Comparison of ENCODE assay signal across 13 mouse cellular contexts in genomic region chr17:81676203-81676602, GRCm38 (mm10).
DNase-seq lines count a peak whose midpoint lies in the region; ATAC-seq and TF ChIP-seq lines count a peak whose summit lies in the region.
"Had no signal": no experiment of that assay in that cellular context is flagged by ENCODE, and none has a peak within 500 bp of the region (broad histone marks: within the 10 kb centered on the region; RNA-seq: fewer than 3 reads in every experiment).

No protein-coding gene starts in this region.

- no peak for TF ChIP-seq EP300 in heart, adult 2 months (IDR thresholded peaks at IDR 0.05; ENCODE audit: insufficient read depth, low read depth, low read length)

- H3K27ac ChIP-seq in heart, adult 2 months = peak overlapping the region; percentile 37
- no peak overlapping the region for H3K27ac ChIP-seq in neural tube, embryonic 15.5 days (replicated peaks)
- H3K27ac ChIP-seq: hindbrain, embryonic 15.5 days; liver, embryonic 12.5 days had no signal

- H3K4me3 ChIP-seq in heart, adult 2 months = no peak overlapping the region
- H3K4me3 ChIP-seq in neural tube, embryonic 15.5 days (replicated peaks) = no peak overlapping the region
- H3K4me3 ChIP-seq: hindbrain, embryonic 15.5 days; liver, embryonic 12.5 days had no signal

- no peaks in the 10 kb centered on the region for H3K9me3 ChIP-seq in neural tube, embryonic 15.5 days (replicated peaks)
- H3K9me3 ChIP-seq: hindbrain, embryonic 15.5 days; liver, embryonic 12.5 days had no signal

- intact Hi-C loops in heart, adult 2 months (cut with DNase I) = no loop called here
- intact Hi-C loops in heart, postnatal 10 days (cut with DNase I) = no loop called here

- peaks cover 21% of the 10 kb centered on the region for H3K36me3 ChIP-seq in heart, adult 2 months (ENCODE audit: control insufficient read depth, insufficient read depth, low read length)
- H3K36me3 ChIP-seq in neural tube, embryonic 15.5 days = no peaks in the 10 kb centered on the region
- H3K36me3 ChIP-seq: hindbrain, embryonic 15.5 days; liver, embryonic 12.5 days had no signal

- H3K27me3 ChIP-seq in heart, adult 2 months (ENCODE audit: control insufficient read depth, insufficient read depth, low read length) = no peaks in the 10 kb centered on the region
- H3K27me3 ChIP-seq in neural tube, embryonic 15.5 days (replicated peaks) = peaks cover 9% of the 10 kb centered on the region; the same call in 1 of the 2 replicates

- no peak overlapping the region for H3K9ac ChIP-seq in heart, adult 2 months (ENCODE audit: low read depth, low read length)
- H3K9ac ChIP-seq in neural tube, embryonic 15.5 days (replicated peaks) = no peak overlapping the region
- H3K9ac ChIP-seq: hindbrain, embryonic 15.5 days; liver, embryonic 12.5 days had no signal

- H3K4me1 ChIP-seq in heart, adult 2 months (ENCODE audit: control insufficient read depth, insufficient read depth, low read length) = no peaks in the 10 kb centered on the region; the same call in 1 of the 2 replicates
- H3K4me1 ChIP-seq in neural tube, embryonic 15.5 days = peaks cover 15% of the 10 kb centered on the region
- H3K4me1 ChIP-seq: liver, embryonic 12.5 days had no signal

- WGBS in heart, adult 2 months = 62% methylated on average over 3 of the region's 3 CpGs
- 66% methylated on average over 3 of the region's 3 CpGs for WGBS in neural tube, embryonic 15.5 days

- TF ChIP-seq CTCF in heart, adult 2 months (IDR thresholded peaks at IDR 0.05) = no peak

- no peak overlapping the region for H3K4me2 ChIP-seq in neural tube, embryonic 15.5 days
- H3K4me2 ChIP-seq: hindbrain, embryonic 15.5 days; liver, embryonic 12.5 days had no signal

- H3K79me2 ChIP-seq in heart, adult 2 months (replicated peaks; ENCODE audit: control insufficient read depth, insufficient read depth, low read length) = no peaks in the 10 kb centered on the region

- no peak for DNase-seq in heart, adult 2 months
- no peak for DNase-seq in heart, postnatal 10 days
- DNase-seq in neural tube, embryonic 10.5 days (ENCODE audit: extremely low spot score, low spot score) = peak; percentile 18
- peak; percentile 26 for DNase-seq in gastrocnemius, postnatal 10 days
- no peak for DNase-seq in kidney, adult 11 months
- DNase-seq: kidney, adult 2 months; kidney, postnatal 4 days; thymus, adult 2 months had no signal

- ATAC-seq in neural tube, embryonic 15.5 days (ENCODE audit: low FRiP score) = no peak
- no peak for ATAC-seq in erythroid progenitor cell, adult 5-6 weeks (replicated peaks; ENCODE audit: low FRiP score, poor library complexity, severe bottlenecking)
- ATAC-seq: forebrain, embryonic 16.5 days; liver, embryonic 12.5 days had no signal

- TF ChIP-seq POLR2A in heart, adult 2 months (IDR thresholded peaks at IDR 0.05; ENCODE audit: insufficient read depth, low read depth, low read length) = no peak

Comparison
In these comparisons a context has a peak if more than half of its experiments do, and no peak if none do; other contexts are left out.
1. DNase-seq: peak in neural tube, embryonic 10.5 days (single experiment) and gastrocnemius, postnatal 10 days (single experiment); none in heart, adult 2 months (0 of 2), heart, postnatal 10 days (0 of 2) and kidney, adult 11 months (single experiment).